Mouse (Mus musculus) midbrain, embryonic 10.5 days (tissue): ENCODE measurements around the gene Plxna2. TPM values are rescaled to one million over a fixed set of nuclear protein-coding genes. Genes with fewer than 3 reads are reported as not detected.

ENCODE experiments used
- DNase-seq: peaks from one replicate; pipeline ENCODE4 v3.0.0-alpha.2; 2017; ENCODE audit warnings: low spot score
- H3K27ac ChIP-seq: fragments of 300-500 bp; sonication (generic); replicated peaks from 2 replicates; pipeline ENCODE4 v1.5.1; 2016; ENCODE audit warnings: mild to moderate bottlenecking
- H3K27me3 ChIP-seq: fragments of 300-500 bp; sonication (generic); 2 replicates; pipeline ENCODE4 v1.6.1; 2016; ENCODE audit warnings: low read depth, mild to moderate bottlenecking; ENCODE audit not compliant: poor library complexity, severe bottlenecking
- H3K36me3 ChIP-seq: fragments of 300-500 bp; sonication (generic); 2 replicates; pipeline ENCODE4 v1.6.1; 2016; ENCODE audit warnings: mild to moderate bottlenecking, moderate library complexity
- H3K4me1 ChIP-seq: fragments of 300-500 bp; sonication (generic); 2 replicates; pipeline ENCODE4 v1.6.1; 2016
- H3K4me3 ChIP-seq: fragments of 300-500 bp; sonication (generic); 2 replicates; pipeline ENCODE4 v1.5.1; 2016; ENCODE audit warnings: mild to moderate bottlenecking, moderate library complexity
- H3K9me3 ChIP-seq: fragments of 300-500 bp; sonication (generic); replicated peaks from 2 replicates; pipeline ENCODE4 v1.6.1; 2016; ENCODE audit warnings: mild to moderate bottlenecking
- WGBS: fragments of 180-500 bp; shearing (Covaris S2); methylation state at CpG from one replicate; pipeline ENCODE4 v1.1.7; 2016; 5-methylcytosine and 5-hydroxymethylcytosine counted together
- microRNA-seq: library from miRNA; unstranded; fragments of <30 nt; microRNA quantifications from one replicate; pipeline ENCODE4, GENCODE M21; 2017
- polyA plus RNA-seq: library from polyadenylated mRNA; unstranded; fragments of >200 nt; fragmentation: Nextera tagmentation; extraction: Ambion mirVana; gene quantifications from 2 replicates; pipeline ENCODE4 v1.2.1, GENCODE M21; 2016

Plxna2 gene
- polyA plus RNA-seq, 1 experiment from 2014 or later: 9.2 TPM

DNA sequence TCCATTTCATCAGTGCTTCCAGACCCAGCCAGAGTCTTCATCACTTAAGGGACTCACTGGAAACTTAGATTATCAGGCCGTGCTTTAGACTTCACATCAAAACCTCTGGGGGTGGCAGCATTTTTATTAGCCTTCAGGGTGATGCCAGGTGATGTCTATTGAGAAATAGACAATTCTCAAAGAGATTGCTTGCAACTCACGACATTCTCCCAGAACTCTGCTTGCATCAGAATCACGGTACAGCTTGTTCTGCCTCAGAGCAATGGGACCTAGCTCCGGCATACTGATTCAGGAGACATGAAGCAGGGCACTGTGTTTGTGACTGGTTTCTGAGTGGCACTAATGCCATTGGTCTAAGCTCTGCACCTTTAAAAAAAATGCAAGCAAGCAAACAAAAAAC lies 218.7 kb downstream of the Plxna2 start:
- WGBS: 85% methylated on average over 4 of the region's 4 CpGs
- no peak overlapping the region for H3K27ac ChIP-seq
- no peaks in the 10 kb centered on the region for H3K4me1 ChIP-seq
- no peaks in the 10 kb centered on the region for H3K9me3 ChIP-seq
- no peak overlapping the region for H3K4me3 ChIP-seq
- H3K27me3 ChIP-seq: no peaks in the 10 kb centered on the region
- no peak for DNase-seq
- H3K36me3 ChIP-seq: no peaks in the 10 kb centered on the region

DNA sequence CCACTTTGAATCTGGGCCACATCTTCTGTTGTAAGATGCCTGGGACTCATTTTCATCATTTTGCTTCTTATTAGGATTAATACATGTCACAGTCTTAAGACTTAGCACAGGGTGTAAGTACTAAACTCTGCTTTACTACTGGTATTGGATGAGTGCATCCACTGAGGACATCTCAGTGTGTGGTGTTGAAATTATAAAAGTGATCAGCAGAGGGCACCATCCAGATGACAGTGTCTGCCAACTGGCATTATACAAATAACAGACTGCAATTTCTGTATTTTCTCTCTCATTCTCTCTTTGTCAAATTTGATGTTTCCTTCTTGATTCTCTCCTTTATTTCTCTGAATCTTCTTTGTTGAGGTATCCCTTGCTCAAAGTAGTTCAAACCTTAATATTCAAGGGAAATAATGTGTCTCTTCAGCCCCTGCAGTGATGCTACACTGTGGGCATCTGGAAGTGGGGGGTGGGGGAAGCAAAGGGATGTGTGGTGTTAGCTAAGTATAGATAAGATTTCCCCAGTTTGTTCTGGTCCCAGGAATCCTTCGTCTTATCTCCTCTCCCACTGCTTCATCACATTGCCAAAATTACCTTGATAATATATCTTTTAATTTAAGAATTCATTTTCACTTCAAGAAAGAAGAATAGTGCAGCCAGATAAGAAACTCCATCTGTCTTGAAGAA lies 221.4 kb downstream of the Plxna2 start:
- DNase-seq: no peak
- Histone ChIP-seq H3K4me3 (no peak overlapping the region), H3K4me1 (no peaks in the 10 kb centered on the region), H3K36me3 (no peaks in the 10 kb centered on the region), H3K27ac (no peak overlapping the region), H3K9me3 (no peaks in the 10 kb centered on the region), H3K27me3 (no peaks in the 10 kb centered on the region)
- 25% methylated on average over 1 of the region's 1 CpGs for WGBS

DNA sequence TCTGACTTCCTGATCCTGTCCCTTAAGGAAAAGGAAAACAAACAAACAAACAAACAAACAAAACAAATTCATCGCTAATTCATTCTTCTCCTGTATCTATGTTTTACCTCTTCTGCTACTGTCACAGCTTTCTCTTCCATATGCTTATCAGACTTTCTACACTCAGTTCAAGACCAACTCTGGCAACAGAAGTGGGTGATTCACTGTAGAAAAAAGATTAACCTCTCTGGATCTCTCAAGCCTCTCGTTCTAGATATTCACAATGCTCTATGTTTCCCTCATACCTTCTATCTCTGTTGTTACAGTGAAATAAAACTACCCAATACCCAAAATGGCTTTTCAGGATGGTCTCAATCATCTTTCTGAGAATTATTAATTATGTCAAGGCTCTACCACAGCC lies 225.0 kb downstream of the Plxna2 start:
- WGBS: 86% methylated on average over 2 of the region's 2 CpGs
- no peak overlapping the region for H3K27ac ChIP-seq
- no peak for DNase-seq
- H3K27me3 ChIP-seq: no peaks in the 10 kb centered on the region
- no peaks in the 10 kb centered on the region for H3K9me3 ChIP-seq
- no peaks in the 10 kb centered on the region for H3K36me3 ChIP-seq
- H3K4me3 ChIP-seq: no peak overlapping the region
- H3K4me1 ChIP-seq: no peaks in the 10 kb centered on the region

DNA sequence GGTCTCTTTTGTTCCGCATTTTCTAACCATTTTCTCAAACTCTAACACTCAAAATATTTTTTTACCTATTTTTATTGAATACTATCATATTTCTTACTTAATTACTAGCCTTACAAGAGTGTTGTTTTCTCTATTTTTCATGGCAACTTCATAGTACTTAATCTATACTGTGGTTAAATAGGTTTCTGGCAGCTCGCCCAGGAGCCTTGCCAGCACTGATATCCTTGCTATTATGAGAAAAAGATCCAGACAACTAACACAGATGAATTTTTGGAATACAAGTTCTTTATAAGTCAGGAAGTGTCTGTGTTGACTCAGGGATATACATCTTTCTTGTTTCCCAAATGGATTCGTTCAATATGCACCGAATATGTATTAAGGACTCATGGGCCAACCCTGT lies 229.0 kb downstream of the Plxna2 start:
- 91% methylated on average over 4 of the region's 4 CpGs for WGBS
- H3K27ac ChIP-seq: no peak overlapping the region
- no peak for DNase-seq
- no peaks in the 10 kb centered on the region for H3K4me1 ChIP-seq
- no peaks in the 10 kb centered on the region for H3K36me3 ChIP-seq
- H3K27me3 ChIP-seq: no peaks in the 10 kb centered on the region
- no peak overlapping the region for H3K4me3 ChIP-seq
- no peaks in the 10 kb centered on the region for H3K9me3 ChIP-seq

DNA sequence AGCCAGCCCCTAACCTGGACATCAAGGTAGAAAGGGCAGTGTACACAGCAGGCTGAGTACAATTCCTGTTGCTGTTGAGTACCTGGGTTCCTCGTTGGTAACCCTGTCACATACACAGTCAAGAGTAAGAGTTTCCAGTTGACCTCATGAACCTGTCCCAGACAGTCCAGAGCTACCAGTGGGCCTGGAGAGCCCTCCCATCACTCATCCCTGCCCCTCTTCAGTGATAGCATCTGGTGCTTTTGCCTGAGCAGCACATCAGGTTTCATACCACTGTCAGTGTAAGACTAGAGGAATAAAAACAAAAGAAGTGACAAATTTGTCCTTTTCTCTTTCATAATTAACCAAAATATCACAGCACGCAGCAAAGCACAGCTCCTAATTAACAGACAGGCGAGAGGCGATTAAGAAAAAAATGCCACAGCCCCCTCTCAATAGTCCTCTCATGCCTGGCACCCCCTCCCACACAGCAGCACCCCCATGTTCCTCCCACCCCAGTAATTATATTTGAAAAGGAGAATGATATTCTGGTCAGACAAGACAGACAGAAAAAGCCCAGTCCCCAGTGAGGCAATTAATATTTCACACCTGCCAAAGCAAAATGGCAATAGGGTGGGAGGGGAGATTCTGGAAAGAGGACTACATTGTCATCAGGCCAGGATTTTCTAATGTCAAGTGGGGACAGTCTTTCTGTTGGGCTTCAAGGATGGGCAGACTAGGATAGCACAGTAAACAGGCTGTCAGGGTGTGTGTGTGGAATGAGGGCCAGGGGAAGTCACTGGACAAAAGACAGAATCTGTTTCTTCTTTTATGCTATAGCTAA lies 233.4 kb downstream of the Plxna2 start:
- H3K27ac ChIP-seq: no peak overlapping the region
- H3K36me3 ChIP-seq: no peaks in the 10 kb centered on the region
- no peaks in the 10 kb centered on the region for H3K27me3 ChIP-seq
- no peak for DNase-seq
- no peak overlapping the region for H3K4me3 ChIP-seq
- no peaks in the 10 kb centered on the region for H3K9me3 ChIP-seq
- 84% methylated on average over 4 of the region's 4 CpGs for WGBS
- H3K4me1 ChIP-seq: no peaks in the 10 kb centered on the region

DNA sequence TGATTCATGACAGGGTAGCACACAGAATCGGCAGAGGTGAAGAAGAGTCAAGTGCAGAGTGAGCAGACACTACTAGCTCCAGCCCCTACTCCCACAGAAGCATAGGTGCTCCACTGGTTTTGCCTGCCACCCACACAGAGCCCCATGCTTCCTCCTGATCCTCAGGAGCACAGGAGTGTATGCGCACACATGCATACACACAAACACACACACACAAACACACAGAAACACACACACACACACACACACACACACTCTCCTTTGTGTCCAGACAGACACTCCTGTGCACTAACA lies 234.0 kb downstream of the Plxna2 start:
- no peak for DNase-seq
- no peaks in the 10 kb centered on the region for H3K9me3 ChIP-seq
- WGBS: 83% methylated on average over 2 of the region's 2 CpGs
- no peak overlapping the region for H3K4me3 ChIP-seq
- no peaks in the 10 kb centered on the region for H3K4me1 ChIP-seq
- H3K27ac ChIP-seq: no peak overlapping the region
- no peaks in the 10 kb centered on the region for H3K27me3 ChIP-seq
- H3K36me3 ChIP-seq: no peaks in the 10 kb centered on the region

Small RNA genes lying within 50 kb of the gene (microRNA-seq; reads per million reads assigned to microRNA genes)
- gene Mir3962: not detected
